Mouse (Mus musculus): ENCODE results near the gene Igfbp3. TPM values are rescaled to one million over a fixed set of nuclear protein-coding genes. Genes with fewer than 3 reads are reported as not detected.

Gene Igfbp3
- polyA plus RNA-seq, 2 experiments = 214 to 277 TPM

DNA sequence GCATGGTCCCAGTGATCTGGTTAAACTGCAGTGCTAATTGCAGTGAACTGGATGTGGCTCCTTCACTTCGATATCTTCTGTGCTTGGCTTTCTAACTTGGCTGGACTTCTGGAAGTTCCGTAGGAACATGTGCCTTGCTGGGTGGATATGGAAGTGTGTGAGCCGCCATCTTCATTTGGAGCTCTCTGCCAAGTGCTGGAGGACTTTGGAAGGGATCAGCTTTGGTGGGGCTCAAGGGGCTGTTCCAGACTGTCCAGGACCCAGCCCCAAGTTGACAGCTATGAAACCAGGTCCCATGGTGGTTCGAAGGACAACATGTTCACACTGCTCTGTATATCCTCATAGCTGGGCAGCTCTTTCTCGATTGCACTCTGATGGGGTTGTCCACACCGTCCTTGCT lies 24.8 kb upstream of the Igfbp3 start:
- Histone ChIP-seq H3K4me3 (replicated peaks; ENCODE audit: low read length) (no peak overlapping the region), H3K27ac (replicated peaks; ENCODE audit: low read depth, low read length) (no peak overlapping the region), H3K4me2 (replicated peaks; ENCODE audit: low read depth, low read length, severe bottlenecking) (no peak overlapping the region), H3K9ac (ENCODE audit: low read depth, low read length, severe bottlenecking) (no peak overlapping the region), H3K36me3 (ENCODE audit: control insufficient read depth, insufficient read depth, low read length) (no peaks in the 10 kb centered on the region), H3K27me3 (ENCODE audit: control insufficient read depth, insufficient read depth, low read length) (no peaks in the 10 kb centered on the region), H3K4me1 (ENCODE audit: control insufficient read depth, insufficient read depth, low read length) (no peaks in the 10 kb centered on the region), H3K9me3 (ENCODE audit: control insufficient read depth, low read length) (no peaks in the 10 kb centered on the region)
- no peak for TF ChIP-seq POLR2A (IDR thresholded peaks at IDR 0.05; ENCODE audit: borderline replicate concordance, extremely low read depth, insufficient read depth, insufficient read length)
- DNase-seq (ENCODE audit: low spot score) = no peak
- 94% methylated on average over 6 of the region's 6 CpGs for WGBS
- ATAC-seq (ENCODE audit: low FRiP score, low read depth) = no peak

DNA sequence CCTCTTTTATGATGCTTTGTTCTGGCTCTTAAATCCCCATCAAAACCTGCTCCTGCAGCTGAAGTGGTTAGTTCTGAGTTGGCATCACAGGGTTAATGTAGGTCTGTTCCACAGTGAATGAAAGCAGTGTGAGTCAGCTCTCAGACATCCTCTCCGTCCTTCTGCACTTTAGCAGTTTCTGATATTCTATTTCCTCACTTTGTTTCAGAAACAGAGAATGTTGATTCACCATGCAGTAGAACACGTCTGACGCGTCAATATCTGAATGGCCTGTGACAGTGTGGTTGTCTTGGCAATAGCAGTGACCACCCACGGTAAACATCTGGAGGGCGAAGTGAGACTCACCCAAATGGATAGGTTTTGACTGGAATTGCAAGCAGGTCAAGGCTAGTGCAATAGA lies 24.0 kb upstream of the Igfbp3 start:
- Histone ChIP-seq H3K9me3 (ENCODE audit: control insufficient read depth, low read length) (no peaks in the 10 kb centered on the region), H3K4me1 (ENCODE audit: control insufficient read depth, insufficient read depth, low read length) (no peaks in the 10 kb centered on the region), H3K36me3 (ENCODE audit: control insufficient read depth, insufficient read depth, low read length) (no peaks in the 10 kb centered on the region), H3K9ac (ENCODE audit: low read depth, low read length, severe bottlenecking) (no peak overlapping the region), H3K4me3 (replicated peaks; ENCODE audit: low read length) (no peak overlapping the region), H3K4me2 (replicated peaks; ENCODE audit: low read depth, low read length, severe bottlenecking) (no peak overlapping the region), H3K27me3 (ENCODE audit: control insufficient read depth, insufficient read depth, low read length) (no peaks in the 10 kb centered on the region), H3K27ac (replicated peaks; ENCODE audit: low read depth, low read length) (no peak overlapping the region)
- TF ChIP-seq POLR2A (IDR thresholded peaks at IDR 0.05; ENCODE audit: borderline replicate concordance, extremely low read depth, insufficient read depth, insufficient read length) = no peak
- WGBS = 80% methylated on average over 6 of the region's 6 CpGs
- ATAC-seq (ENCODE audit: low FRiP score, low read depth) (no peak), DNase-seq (ENCODE audit: low spot score) (no peak)

DNA sequence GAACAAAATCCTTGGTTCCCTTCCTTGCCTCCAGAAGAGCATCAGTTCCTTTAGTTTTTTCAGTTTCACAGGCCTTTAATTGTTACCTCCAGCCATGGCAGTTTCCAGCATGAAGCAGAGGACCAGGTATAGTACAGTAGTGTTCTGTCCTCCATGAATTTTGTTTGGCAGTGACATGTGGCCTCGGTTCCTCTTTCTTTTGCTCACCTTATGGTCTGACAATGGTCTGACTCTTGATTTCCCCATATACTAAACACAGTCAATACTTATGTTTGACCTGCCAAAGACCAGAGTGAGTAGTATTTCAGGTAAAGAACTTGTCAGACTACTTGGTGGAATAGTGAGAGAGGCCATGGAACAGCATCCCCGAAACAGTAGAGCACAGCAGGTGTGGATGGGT lies 23.0 kb upstream of the Igfbp3 start:
- WGBS = 87% methylated on average over 2 of the region's 2 CpGs

DNA sequence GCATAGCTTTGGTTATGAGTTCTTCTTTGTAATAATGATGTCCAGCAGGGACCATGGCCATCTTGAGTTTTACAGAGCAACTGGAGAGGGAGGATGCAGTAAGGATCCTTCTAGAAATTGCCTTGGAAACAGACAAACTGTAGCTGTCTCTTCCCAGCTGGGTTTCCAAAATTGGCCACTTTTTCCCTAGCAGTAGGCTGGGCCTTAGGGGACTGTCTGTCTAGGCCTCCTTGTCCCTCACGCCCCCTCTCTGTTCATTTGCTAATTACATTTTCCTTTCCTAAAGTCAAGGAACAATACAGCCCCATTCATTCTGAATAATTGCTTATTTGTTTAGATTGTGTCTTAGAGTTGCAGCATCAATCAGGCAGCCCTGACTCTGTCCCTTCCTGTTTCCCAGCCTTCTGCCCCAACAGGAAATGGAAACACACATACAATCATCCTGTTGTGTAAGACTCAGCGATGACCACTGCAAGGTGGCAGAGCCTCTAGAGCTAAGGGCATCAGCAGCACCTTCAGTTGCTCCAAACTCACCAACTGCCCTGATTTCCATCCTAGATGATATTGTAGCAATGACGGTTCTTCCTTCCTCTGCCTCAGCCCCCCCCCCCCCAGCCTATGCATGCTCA lies 21.4 kb upstream of the Igfbp3 start:
- 81% methylated on average over 3 of the region's 3 CpGs for WGBS
- Histone ChIP-seq H3K27ac (replicated peaks; ENCODE audit: low read depth, low read length) (no peak overlapping the region), H3K4me2 (replicated peaks; ENCODE audit: low read depth, low read length, severe bottlenecking) (no peak overlapping the region), H3K9me3 (ENCODE audit: control insufficient read depth, low read length) (no peaks in the 10 kb centered on the region), H3K9ac (ENCODE audit: low read depth, low read length, severe bottlenecking) (no peak overlapping the region), H3K36me3 (ENCODE audit: control insufficient read depth, insufficient read depth, low read length) (no peaks in the 10 kb centered on the region), H3K4me3 (replicated peaks; ENCODE audit: low read length) (no peak overlapping the region), H3K27me3 (ENCODE audit: control insufficient read depth, insufficient read depth, low read length) (no peaks in the 10 kb centered on the region), H3K4me1 (ENCODE audit: control insufficient read depth, insufficient read depth, low read length) (no peaks in the 10 kb centered on the region)
- no peak for TF ChIP-seq POLR2A (IDR thresholded peaks at IDR 0.05; ENCODE audit: borderline replicate concordance, extremely low read depth, insufficient read depth, insufficient read length)
- no peak for ATAC-seq (ENCODE audit: low FRiP score, low read depth)
- no peak for DNase-seq (ENCODE audit: low spot score)

More for the DNA sequence above, 23.0 kb upstream of the Igfbp3 start:
- H3K4me1 ChIP-seq (ENCODE audit: control insufficient read depth, insufficient read depth, low read length) = no peaks in the 10 kb centered on the region
- no peak overlapping the region for H3K4me2 ChIP-seq (replicated peaks; ENCODE audit: low read depth, low read length, severe bottlenecking)
- H3K27ac ChIP-seq (replicated peaks; ENCODE audit: low read depth, low read length) = no peak overlapping the region
- no peak overlapping the region for H3K9ac ChIP-seq (ENCODE audit: low read depth, low read length, severe bottlenecking)
- DNase-seq (ENCODE audit: low spot score) (no peak), ATAC-seq (ENCODE audit: low FRiP score, low read depth) (no peak)
- no peaks in the 10 kb centered on the region for H3K27me3 ChIP-seq (ENCODE audit: control insufficient read depth, insufficient read depth, low read length)
- no peak for TF ChIP-seq POLR2A (IDR thresholded peaks at IDR 0.05; ENCODE audit: borderline replicate concordance, extremely low read depth, insufficient read depth, insufficient read length)
- no peaks in the 10 kb centered on the region for H3K9me3 ChIP-seq (ENCODE audit: control insufficient read depth, low read length)
- no peak overlapping the region for H3K4me3 ChIP-seq (replicated peaks; ENCODE audit: low read length)
- no peaks in the 10 kb centered on the region for H3K36me3 ChIP-seq (ENCODE audit: control insufficient read depth, insufficient read depth, low read length)

DNA sequence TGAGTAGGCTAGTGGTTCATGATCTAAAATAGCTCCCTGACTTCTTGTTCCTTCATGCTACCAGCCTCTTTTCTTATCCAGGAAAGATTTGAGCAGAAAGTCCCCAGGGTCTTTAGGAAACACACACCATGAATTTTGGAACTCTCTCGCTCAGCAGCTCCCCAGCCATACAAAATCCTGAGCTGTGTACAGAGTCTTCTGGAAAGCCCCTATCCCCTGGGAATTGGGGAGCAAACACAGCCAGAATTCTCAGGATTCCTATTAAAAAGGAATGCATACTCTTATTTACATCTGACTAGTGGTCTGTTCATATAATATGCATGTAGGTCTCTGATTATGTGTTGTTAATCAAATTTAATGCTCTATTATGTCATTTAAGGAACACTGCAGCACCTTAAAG lies 20.7 kb upstream of the Igfbp3 start:
- DNase-seq (ENCODE audit: low spot score) (no peak), ATAC-seq (ENCODE audit: low FRiP score, low read depth) (no peak)
- no peak for TF ChIP-seq POLR2A (IDR thresholded peaks at IDR 0.05; ENCODE audit: borderline replicate concordance, extremely low read depth, insufficient read depth, insufficient read length)
- Histone ChIP-seq H3K4me3 (replicated peaks; ENCODE audit: low read length) (no peak overlapping the region), H3K9me3 (ENCODE audit: control insufficient read depth, low read length) (no peaks in the 10 kb centered on the region), H3K4me1 (ENCODE audit: control insufficient read depth, insufficient read depth, low read length) (no peaks in the 10 kb centered on the region), H3K36me3 (ENCODE audit: control insufficient read depth, insufficient read depth, low read length) (no peaks in the 10 kb centered on the region), H3K9ac (ENCODE audit: low read depth, low read length, severe bottlenecking) (no peak overlapping the region), H3K27me3 (ENCODE audit: control insufficient read depth, insufficient read depth, low read length) (no peaks in the 10 kb centered on the region), H3K27ac (replicated peaks; ENCODE audit: low read depth, low read length) (no peak overlapping the region), H3K4me2 (replicated peaks; ENCODE audit: low read depth, low read length, severe bottlenecking) (no peak overlapping the region)
- WGBS = 64% methylated on average over 1 of the region's 1 CpGs

DNA sequence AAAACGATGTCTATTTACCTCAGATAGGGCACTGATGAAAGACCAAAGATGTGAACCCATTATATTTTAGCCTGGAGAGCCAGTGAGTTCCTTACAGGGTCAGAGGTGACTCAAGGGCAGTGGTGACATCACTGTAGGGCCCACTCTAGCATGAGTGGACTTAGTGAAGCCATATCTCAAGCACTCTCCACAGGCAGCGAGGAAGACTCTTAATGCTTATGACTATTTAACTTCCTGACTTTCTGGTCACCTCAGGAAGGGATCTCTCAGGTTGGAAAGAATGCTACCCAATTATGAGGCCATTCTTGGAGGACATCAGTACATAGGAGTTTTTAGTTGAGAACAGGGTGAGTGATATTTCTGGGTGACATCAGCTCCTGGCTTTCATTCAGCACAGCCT lies 19.6 kb upstream of the Igfbp3 start:
- Histone ChIP-seq H3K27ac (replicated peaks; ENCODE audit: low read depth, low read length) (no peak overlapping the region), H3K27me3 (ENCODE audit: control insufficient read depth, insufficient read depth, low read length) (no peaks in the 10 kb centered on the region), H3K4me3 (replicated peaks; ENCODE audit: low read length) (no peak overlapping the region), H3K4me2 (replicated peaks; ENCODE audit: low read depth, low read length, severe bottlenecking) (no peak overlapping the region), H3K4me1 (ENCODE audit: control insufficient read depth, insufficient read depth, low read length) (no peaks in the 10 kb centered on the region), H3K9me3 (ENCODE audit: control insufficient read depth, low read length) (no peaks in the 10 kb centered on the region), H3K9ac (ENCODE audit: low read depth, low read length, severe bottlenecking) (no peak overlapping the region), H3K36me3 (ENCODE audit: control insufficient read depth, insufficient read depth, low read length) (no peaks in the 10 kb centered on the region)
- DNase-seq (ENCODE audit: low spot score) = no peak
- ATAC-seq (ENCODE audit: low FRiP score, low read depth) = no peak
- no peak for TF ChIP-seq POLR2A (IDR thresholded peaks at IDR 0.05; ENCODE audit: borderline replicate concordance, extremely low read depth, insufficient read depth, insufficient read length)
- 87% methylated on average over 2 of the region's 2 CpGs for WGBS
